Mouse (Mus musculus): ENCODE results near the gene Timm17a.

DNA sequence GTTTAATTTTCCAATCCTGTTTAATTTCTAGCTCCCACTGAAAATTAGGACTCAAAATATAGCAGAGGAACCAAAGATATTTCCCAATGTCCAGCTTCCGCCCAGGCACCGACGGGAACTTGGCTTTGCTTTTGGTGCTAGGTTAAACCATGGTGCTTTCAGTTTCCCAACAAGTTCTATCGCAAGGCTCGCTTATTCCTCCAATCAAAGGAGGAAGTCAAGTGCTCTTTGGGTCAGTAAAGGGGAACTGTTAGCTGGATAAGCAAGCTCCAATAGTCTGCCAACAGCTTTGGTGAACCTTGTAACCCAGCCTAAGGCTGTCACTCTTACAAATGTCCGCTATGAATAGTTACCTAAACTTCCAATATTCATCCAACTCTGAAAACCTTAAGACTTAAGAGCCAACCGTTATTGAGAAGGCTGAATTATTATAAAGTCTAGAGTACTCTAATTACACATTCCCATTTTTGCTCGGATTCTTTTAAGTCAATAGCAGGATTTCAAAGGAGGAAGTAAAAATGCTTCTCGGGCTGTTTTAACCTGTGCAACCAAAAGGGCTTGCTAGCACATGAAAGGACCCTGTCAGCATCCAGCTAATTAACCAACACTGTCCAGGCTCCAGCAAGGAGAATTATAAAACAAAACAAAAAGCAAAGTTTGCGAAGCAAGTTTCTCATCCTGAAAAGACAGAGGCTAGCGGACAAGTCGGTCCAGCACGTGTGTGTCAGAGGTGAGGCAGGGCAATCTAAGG, 30.9 kb downstream of the Timm17a start:
- TF ChIP-seq POLR2A (IDR thresholded peaks at IDR 0.05; ENCODE audit: insufficient read depth, low read depth, low read length) (no peak), CTCF (IDR thresholded peaks at IDR 0.05; ENCODE audit: insufficient read depth, low read depth, low read length) (no peak)

All from olfactory bulb, adult 2 months (tissue).